Mouse (Mus musculus) regulatory T cell (primary cell): ENCODE measurements around the gene A730061H03Rik.

ENCODE experiments used
- in situ Hi-C: fragments of 300-600 bp; cut with MboI, MseI; formaldehyde crosslinking; loops from one replicate; pipeline ENCODE4 v1.15.1; 2025; ENCODE audit warnings: high pct_unique_total_duplicates

The A730061H03Rik gene

GRCm38 (mm10) chr14:55584303-55584701 is 24.1 kb upstream of the A730061H03Rik start:
- in situ Hi-C loops: loop anchor here (25.0 kb wide), 1 partner anchor 697 kb away; the partner anchor contains the start of genes Bcl2l2, Gm20521, Pabpn1 and Ppp1r3e

GRCm38 (mm10) chr14:55581981-55582681 is 21.9 kb upstream of the A730061H03Rik start:
- in situ Hi-C loops: loop anchor here (25.0 kb wide), 1 partner anchor 695 kb away; the partner anchor contains the start of genes Bcl2l2, Gm20521, Pabpn1 and Ppp1r3e

- in situ Hi-C loops: loop anchor here (25.0 kb wide), 1 partner anchor 693 kb away; the partner anchor contains the start of genes Bcl2l2, Gm20521, Pabpn1 and Ppp1r3e
These were observed 20.5 kb upstream of the A730061H03Rik start for GRCm38 (mm10) chr14:55580731-55581130.

- in situ Hi-C loops: loop anchor here (25.0 kb wide), 1 partner anchor 693 kb away; the partner anchor contains the start of genes Bcl2l2, Gm20521, Pabpn1 and Ppp1r3e
These were observed 19.6 kb upstream of the A730061H03Rik start for GRCm38 (mm10) chr14:55579511-55580496.

- in situ Hi-C loops: loop anchor here (25.0 kb wide), 1 partner anchor 691 kb away; the partner anchor contains the start of genes Bcl2l2, Gm20521, Pabpn1 and Ppp1r3e
These were observed 18.6 kb upstream of the A730061H03Rik start for GRCm38 (mm10) chr14:55578668-55579269.

- in situ Hi-C loops: loop anchor here (25.0 kb wide), 1 partner anchor 691 kb away; the partner anchor contains the start of genes Bcl2l2, Gm20521, Pabpn1 and Ppp1r3e
These were observed 17.9 kb upstream of the A730061H03Rik start, which contains the start of gene Psme1 for GRCm38 (mm10) chr14:55577871-55578667. Gene Psme1 (plus strand): TSS chr14:55578123.

GRCm38 (mm10) chr14:55576376-55576775 is 16.2 kb upstream of the A730061H03Rik start:
- in situ Hi-C loops: loop anchor here (25.0 kb wide), 1 partner anchor 689 kb away; the partner anchor contains the start of genes Bcl2l2, Gm20521, Pabpn1 and Ppp1r3e

GRCm38 (mm10) chr14:55575711-55576110 is 15.5 kb upstream of the A730061H03Rik start:
- in situ Hi-C loops: loop anchor here (25.0 kb wide), 1 partner anchor 688 kb away; the partner anchor contains the start of genes Bcl2l2, Gm20521, Pabpn1 and Ppp1r3e

- in situ Hi-C loops: loop anchor here (25.0 kb wide), 1 partner anchor 688 kb away; the partner anchor contains the start of genes Bcl2l2, Gm20521, Pabpn1 and Ppp1r3e
These were observed 15.1 kb upstream of the A730061H03Rik start, which contains the start of gene Fitm1 for GRCm38 (mm10) chr14:55575302-55575701. Gene Fitm1 (plus strand): TSS chr14:55575617.

GRCm38 (mm10) chr14:55571760-55572159 is 11.6 kb upstream of the A730061H03Rik start:
- in situ Hi-C loops: no loop called here

- in situ Hi-C loops: no loop called here
These were observed 10.4 kb upstream of the A730061H03Rik start for GRCm38 (mm10) chr14:55570588-55570987.

GRCm38 (mm10) chr14:55567496-55567895 is 7.3 kb upstream of the A730061H03Rik start:
- in situ Hi-C loops: no loop called here

GRCm38 (mm10) chr14:55565748-55566147 is 5.5 kb upstream of the A730061H03Rik start:
- in situ Hi-C loops: no loop called here

GRCm38 (mm10) chr14:55563249-55563648 is 3.0 kb upstream of the A730061H03Rik start:
- in situ Hi-C loops: no loop called here

- in situ Hi-C loops: no loop called here
These were observed 1.7 kb upstream of the A730061H03Rik start for GRCm38 (mm10) chr14:55561860-55562259.

- in situ Hi-C loops: no loop called here
These were observed 406 bp downstream of the A730061H03Rik start, which contains the start of gene Dcaf11 for GRCm38 (mm10) chr14:55559799-55560201. Gene Dcaf11 (plus strand): TSS chr14:55560006.

- in situ Hi-C loops: no loop called here
These were observed 1.3 kb downstream of the A730061H03Rik start for GRCm38 (mm10) chr14:55558740-55559448.

GRCm38 (mm10) chr14:55557587-55557986 is 2.6 kb downstream of the A730061H03Rik start:
- in situ Hi-C loops: no loop called here

GRCm38 (mm10) chr14:55557003-55557402 is 3.2 kb downstream of the A730061H03Rik start:
- in situ Hi-C loops: no loop called here
